Mouse (Mus musculus) macrophage (primary cell): ENCODE data around the gene Adat3. TPM values are rescaled to one million over a fixed set of nuclear protein-coding genes. Genes with fewer than 3 reads are reported as not detected.

Experiments used
- H3K27ac ChIP-seq: fragments of 350-480 bp; formaldehyde crosslinking; 2 replicates; pipeline ENCODE4 v1.9.0; 2021
- H3K36me3 ChIP-seq: fragments of 350-480 bp; formaldehyde crosslinking; 2 replicates; pipeline ENCODE4 v1.9.0; 2021; ENCODE audit errors: inconsistent target
- H3K4me3 ChIP-seq: fragments of 350-480 bp; formaldehyde crosslinking; 2 replicates; pipeline ENCODE4 v1.9.0; 2021; ENCODE audit errors: inconsistent target
- H3K79me2 ChIP-seq: fragments of 350-480 bp; formaldehyde crosslinking; 2 replicates; pipeline ENCODE4 v1.9.0; 2021; ENCODE audit errors: inconsistent target
- WGBS: methylation state at CpG from one replicate; pipeline ENCODE4 v1.1.7; 2026; ENCODE audit warnings: inconsistent platforms; ENCODE audit not compliant: missing documents; 5-methylcytosine and 5-hydroxymethylcytosine counted together
- polyA plus RNA-seq: library from polyadenylated mRNA; stranded (reverse); fragments of 250-400 nt; gene quantifications from 3 replicates; pipeline ENCODE4 v1.2.4, GENCODE M21; 2018; ENCODE audit warnings: inconsistent platforms

Adat3 gene
- polyA plus RNA-seq, 1 experiment from 2014 or later, result 0.60 TPM

DNA sequence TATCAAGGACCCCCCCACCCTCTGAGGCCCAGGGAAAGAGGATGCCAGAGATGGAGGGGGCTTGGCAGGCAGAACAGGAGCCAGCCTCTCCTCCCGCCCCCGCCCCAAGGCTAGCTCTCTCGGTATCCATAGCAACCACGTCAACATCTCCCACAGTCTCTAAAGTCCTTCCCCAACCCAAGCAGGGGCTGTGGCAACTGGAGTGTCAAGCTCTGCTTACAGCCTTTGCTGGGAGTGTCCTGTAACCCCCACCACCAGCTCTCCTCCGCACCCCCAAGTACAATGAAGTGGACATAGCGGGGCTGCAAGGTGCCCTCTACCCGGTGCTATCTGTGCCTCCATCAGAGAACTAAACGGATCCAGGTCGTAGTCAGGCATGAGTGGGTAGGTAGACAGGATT is 28.7 kb upstream of the Adat3 start:
- H3K27ac ChIP-seq, result no peak overlapping the region
- WGBS, result 97% methylated on average over 7 of the region's 9 CpGs

GRCm38 (mm10) chr10:80574896-80575295 is 27.8 kb upstream of the Adat3 start:
- Histone ChIP-seq H3K27ac (no peak overlapping the region), H3K36me3 (no peaks in the 10 kb centered on the region), H3K4me3 (no peak overlapping the region), H3K79me2 (peaks cover 64% of the 10 kb centered on the region)
- 87% methylated on average over 3 of the region's 3 CpGs for WGBS

More for the DNA sequence above, 28.7 kb upstream of the Adat3 start:
- Histone ChIP-seq H3K4me3 (no peak overlapping the region), H3K79me2 (peaks cover 71% of the 10 kb centered on the region), H3K36me3 (no peaks in the 10 kb centered on the region)

- 16% methylated on average over 17 of the region's 17 CpGs for WGBS
- no peak overlapping the region for H3K27ac ChIP-seq
- H3K4me3 ChIP-seq, result peak overlapping the region; percentile 62
- peaks cover 54% of the 10 kb centered on the region for H3K79me2 ChIP-seq
- H3K36me3 ChIP-seq, result no peaks in the 10 kb centered on the region
Observed at GRCm38 (mm10) chr10:80575925-80576324, 26.8 kb upstream of the Adat3 start.

DNA sequence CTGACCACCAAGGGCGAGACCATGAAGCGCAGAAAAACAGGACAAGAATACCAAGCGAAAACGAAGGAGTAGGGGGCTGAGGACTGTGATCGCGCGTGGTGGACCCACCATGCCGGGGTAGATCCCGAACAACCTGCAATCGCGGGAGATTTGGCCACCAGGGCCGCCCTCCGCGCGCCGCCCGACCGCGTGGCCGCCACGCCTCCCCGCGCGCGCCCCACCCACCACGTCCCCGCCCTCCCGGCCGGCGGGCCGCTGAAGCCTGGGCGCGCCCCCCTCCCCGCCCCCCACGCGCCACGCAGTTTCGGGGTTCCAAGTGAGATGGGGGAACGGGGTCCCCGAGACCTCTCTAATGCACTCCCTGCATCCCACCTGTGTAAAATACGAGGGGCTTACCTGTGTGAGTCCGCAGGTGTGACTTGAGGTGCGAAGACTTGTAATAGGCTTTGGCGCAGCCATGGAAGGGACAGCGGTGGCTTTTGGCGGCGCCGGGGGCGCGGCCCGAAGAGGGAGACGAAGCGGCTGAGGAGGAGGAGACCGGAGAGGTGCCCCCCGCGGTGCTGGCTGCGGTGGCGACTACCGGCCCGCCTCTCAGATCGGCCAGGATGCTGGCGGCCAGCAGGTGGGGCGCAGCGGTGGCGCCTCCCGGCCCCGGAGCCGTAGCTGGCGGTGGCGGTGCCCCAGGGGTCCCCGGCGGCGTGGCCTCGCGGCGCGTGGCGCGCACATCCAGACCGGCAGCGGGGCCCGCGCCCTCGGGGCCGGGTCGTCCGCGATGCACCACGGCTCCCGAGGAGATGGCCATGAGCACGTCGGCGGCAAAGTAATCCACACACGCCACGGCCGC is 26.1 kb upstream of the Adat3 start:
- peak overlapping the region; percentile 62 for H3K4me3 ChIP-seq
- WGBS, result under 1% methylated on average over 79 of the region's 96 CpGs
- H3K36me3 ChIP-seq, result no peaks in the 10 kb centered on the region
- no peak overlapping the region for H3K27ac ChIP-seq
- peaks cover 47% of the 10 kb centered on the region for H3K79me2 ChIP-seq

DNA sequence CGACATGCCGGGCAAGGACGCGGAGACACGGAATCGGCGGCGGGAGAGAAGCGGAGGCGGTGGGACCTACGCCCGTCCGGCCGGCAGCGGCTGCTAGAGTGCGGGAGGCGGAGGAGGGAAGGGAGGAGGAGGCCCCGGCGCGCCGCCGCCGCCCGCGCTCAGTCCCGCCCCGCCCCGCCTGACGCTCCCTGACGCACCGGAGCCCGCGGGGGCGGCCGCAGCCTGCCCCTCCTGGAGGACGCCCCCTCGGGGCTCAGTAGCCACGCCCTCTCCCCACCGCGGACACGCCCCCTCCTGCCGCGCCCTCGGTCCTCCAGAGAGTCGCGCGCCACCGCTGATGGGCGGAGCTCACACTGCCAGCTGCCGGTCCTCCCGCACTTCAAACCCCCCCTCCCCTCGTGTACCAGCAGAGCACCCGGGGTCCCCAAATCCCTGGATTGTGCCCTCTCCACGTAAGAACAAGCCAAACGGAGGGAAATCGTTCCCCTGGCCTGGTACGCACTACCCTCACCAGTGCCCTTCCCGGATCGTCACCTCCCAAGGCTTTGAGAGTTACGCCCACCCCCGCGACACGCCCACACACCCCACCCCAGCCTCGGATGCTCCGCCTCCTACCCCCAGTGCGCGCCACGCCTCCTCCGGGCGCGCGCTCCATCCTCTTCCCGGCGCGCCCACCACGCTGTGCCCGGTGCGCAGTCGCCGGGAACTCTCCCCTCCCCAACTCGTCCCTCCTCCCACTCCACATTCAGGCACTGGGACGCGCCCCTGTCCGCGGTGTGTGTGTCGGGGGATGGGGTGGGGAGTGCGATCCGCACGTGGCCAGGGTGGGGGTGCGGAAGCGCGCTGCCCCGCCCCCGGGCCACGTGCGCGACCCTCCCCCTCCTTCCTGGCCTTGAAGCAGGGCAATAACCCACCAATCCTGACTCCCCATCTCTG is 25.2 kb upstream of the Adat3 start, which contains the start of gene Klf16:
Klf16 (minus strand) TSS at position 127 of the 936 bp plus-strand sequence.
- Histone ChIP-seq H3K36me3 (no peaks in the 10 kb centered on the region), H3K79me2 (peaks cover 38% of the 10 kb centered on the region), H3K27ac (peak within 1 kb of the TSS; percentile 84), H3K4me3 (peak within 1 kb of the TSS; percentile 62)
- WGBS, result under 1% methylated on average over 81 of the region's 97 CpGs

DNA sequence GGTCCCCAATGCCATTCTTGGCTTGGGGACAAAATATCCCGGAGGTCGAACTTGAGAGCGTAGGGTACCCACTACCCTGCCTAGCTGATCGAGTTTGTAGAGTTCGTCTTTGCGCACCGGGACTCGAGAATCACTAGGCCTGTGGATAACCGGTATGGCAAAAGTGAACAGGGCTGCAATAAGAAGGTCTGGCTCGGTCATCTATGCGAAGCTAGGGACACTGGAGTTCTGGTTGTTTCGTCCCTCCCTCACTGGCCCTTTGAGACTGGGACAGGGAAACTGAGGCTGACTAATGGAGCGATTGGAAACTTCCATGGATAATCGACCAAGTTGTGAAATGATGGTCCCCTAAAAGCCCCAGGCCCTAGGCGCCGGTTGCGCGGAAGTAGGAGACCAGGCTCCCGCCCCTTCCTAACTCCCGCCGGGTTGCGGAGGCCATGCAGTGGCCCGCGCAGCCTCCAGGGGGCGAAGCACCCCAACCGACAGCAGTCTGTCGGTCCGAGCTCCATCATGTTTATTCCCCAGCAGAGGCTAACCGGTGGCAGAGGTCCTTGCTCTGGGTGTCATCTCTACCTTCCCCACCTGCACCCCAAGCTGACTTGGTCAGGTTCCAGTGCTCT is 24.4 kb upstream of the Adat3 start:
- WGBS, result 0% methylated on average over 29 of the region's 29 CpGs
- Histone ChIP-seq H3K27ac (peak overlapping the region; percentile 84), H3K4me3 (peak overlapping the region; percentile 31), H3K36me3 (no peaks in the 10 kb centered on the region; the same call in 1 of the 2 replicates), H3K79me2 (peaks cover 31% of the 10 kb centered on the region)

- WGBS, result 12% methylated on average over 8 of the region's 8 CpGs
- Histone ChIP-seq H3K36me3 (peaks cover 2% of the 10 kb centered on the region; the same call in 1 of the 2 replicates), H3K4me3 (no peak overlapping the region), H3K79me2 (peaks cover 24% of the 10 kb centered on the region), H3K27ac (no peak overlapping the region)
Observed at GRCm38 (mm10) chr10:80578911-80579310, 23.8 kb upstream of the Adat3 start.

DNA sequence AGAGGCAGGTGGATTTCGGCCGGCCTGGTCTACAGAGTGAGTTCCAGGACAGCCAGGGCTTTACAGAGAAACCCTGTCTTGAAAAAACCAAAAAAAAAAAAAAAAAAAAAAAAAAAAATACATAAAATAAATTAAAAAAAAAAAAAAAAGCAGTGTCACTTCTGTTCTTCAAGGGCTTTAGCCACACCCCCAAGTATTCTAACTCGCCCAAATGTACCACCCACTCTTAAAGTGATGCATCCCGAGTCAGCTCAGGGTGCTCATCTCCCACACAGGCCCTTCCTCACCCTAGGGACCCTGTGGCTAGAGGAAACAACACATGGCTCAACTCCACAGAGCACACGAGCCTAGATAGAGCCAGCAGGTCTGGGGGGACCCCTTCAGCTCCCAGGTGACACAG is 19.6 kb upstream of the Adat3 start:
- Histone ChIP-seq H3K79me2 (peaks cover 34% of the 10 kb centered on the region), H3K4me3 (no peak overlapping the region), H3K36me3 (peaks cover 24% of the 10 kb centered on the region; the same call in 1 of the 2 replicates), H3K27ac (no peak overlapping the region)
- WGBS, result 86% methylated on average over 5 of the region's 5 CpGs

DNA sequence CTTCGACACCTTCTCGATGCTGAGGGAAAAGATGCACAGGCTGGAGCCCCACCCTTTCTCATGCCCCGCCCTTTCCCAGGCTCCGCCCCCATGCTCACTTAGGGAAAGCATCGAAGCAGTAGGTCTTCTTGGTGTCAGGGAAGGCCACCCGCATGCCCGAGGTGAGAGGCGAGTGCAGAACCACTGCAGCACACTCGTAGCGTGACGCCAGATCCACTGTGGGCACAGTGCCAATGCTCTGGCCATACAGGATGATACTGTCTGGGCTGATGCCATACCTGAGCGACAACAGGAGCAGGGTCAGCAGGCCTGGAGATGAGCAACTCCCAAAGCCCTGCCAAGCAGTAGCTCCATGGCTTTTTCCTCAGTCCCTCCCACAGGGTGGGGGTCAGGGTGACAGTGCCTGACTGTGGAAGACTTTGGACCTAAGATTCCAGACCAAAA is 18.6 kb upstream of the Adat3 start:
- 84% methylated on average over 12 of the region's 12 CpGs for WGBS
- H3K27ac ChIP-seq, result no peak overlapping the region
- H3K36me3 ChIP-seq, result peaks cover 24% of the 10 kb centered on the region; the same call in 1 of the 2 replicates

GRCm38 (mm10) chr10:80584642-80585552 is 17.8 kb upstream of the Adat3 start:
- Histone ChIP-seq H3K27ac (no peak overlapping the region), H3K4me3 (no peak overlapping the region), H3K36me3 (peaks cover 24% of the 10 kb centered on the region; the same call in 1 of the 2 replicates), H3K79me2 (peaks cover 52% of the 10 kb centered on the region)
- WGBS, result 83% methylated on average over 12 of the region's 12 CpGs

More for the DNA sequence above, 18.6 kb upstream of the Adat3 start:
- peaks cover 44% of the 10 kb centered on the region for H3K79me2 ChIP-seq
- no peak overlapping the region for H3K4me3 ChIP-seq

GRCm38 (mm10) chr10:80585581-80585980 is 17.1 kb upstream of the Adat3 start:
- H3K4me3 ChIP-seq, result no peak overlapping the region
- no peak overlapping the region for H3K27ac ChIP-seq
- WGBS, result 98% methylated on average over 8 of the region's 8 CpGs
- peaks cover 52% of the 10 kb centered on the region for H3K79me2 ChIP-seq
- H3K36me3 ChIP-seq, result peaks cover 24% of the 10 kb centered on the region; the same call in 1 of the 2 replicates

DNA sequence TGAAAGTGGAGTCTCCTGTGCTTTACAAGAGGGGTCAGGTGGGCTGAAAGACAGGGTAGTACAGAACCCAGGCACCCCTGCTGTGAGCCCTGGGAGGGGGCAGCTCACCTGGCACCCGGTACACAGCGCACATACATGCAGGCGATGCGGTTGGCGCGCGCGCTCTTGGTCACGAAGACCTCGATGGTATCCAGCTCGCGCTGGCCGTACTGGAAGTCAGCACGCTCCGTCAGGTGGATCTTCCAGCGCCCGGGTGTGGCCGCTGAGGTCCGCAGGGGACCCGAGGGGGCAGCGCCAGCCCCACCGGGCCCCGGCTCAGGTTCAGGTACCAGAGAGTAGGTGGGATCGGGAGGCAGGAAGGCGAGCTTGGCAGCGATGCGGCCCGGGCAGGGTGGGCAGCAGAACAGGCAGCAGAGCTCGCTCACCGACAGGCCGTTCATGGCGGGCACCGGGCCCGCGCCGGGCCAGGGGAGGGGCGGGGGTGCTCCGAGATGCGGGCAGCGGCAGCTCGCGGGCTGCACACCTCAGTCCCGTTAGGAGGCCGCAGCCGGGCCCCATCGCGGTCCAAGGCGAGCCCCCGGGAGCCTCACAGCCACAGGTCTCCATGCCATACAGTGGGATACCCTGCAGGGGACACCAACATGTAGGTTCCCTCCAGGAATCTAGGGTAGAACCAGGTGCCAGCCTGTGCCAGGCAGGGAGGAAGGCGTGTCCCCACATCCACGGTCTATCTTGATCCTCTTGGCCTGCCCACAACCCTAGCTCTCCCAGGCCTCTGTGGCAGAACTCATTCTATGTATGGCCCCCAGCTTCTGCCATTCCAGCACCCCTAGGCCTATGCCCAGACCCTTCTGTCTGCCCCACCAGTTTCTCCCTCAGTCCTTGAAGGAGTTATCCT is 16.0 kb upstream of the Adat3 start:
- peaks cover 52% of the 10 kb centered on the region for H3K79me2 ChIP-seq
- no peak overlapping the region for H3K4me3 ChIP-seq
- H3K36me3 ChIP-seq, result peaks cover 24% of the 10 kb centered on the region; the same call in 1 of the 2 replicates
- 91% methylated on average over 10 of the region's 51 CpGs for WGBS
- 0 out of 2 replicates have a peak overlapping the region, but pooled peaks have one; percentile 4 for H3K27ac ChIP-seq
